Mouse (Mus musculus) kidney, postnatal 14 days (tissue): ENCODE data around the gene Lmo4.

Experiments used
- DNase-seq: peaks from one replicate; pipeline ENCODE4 v3.0.0; 2022; ENCODE audit warnings: mixed read lengths

Gene Lmo4

DNA sequence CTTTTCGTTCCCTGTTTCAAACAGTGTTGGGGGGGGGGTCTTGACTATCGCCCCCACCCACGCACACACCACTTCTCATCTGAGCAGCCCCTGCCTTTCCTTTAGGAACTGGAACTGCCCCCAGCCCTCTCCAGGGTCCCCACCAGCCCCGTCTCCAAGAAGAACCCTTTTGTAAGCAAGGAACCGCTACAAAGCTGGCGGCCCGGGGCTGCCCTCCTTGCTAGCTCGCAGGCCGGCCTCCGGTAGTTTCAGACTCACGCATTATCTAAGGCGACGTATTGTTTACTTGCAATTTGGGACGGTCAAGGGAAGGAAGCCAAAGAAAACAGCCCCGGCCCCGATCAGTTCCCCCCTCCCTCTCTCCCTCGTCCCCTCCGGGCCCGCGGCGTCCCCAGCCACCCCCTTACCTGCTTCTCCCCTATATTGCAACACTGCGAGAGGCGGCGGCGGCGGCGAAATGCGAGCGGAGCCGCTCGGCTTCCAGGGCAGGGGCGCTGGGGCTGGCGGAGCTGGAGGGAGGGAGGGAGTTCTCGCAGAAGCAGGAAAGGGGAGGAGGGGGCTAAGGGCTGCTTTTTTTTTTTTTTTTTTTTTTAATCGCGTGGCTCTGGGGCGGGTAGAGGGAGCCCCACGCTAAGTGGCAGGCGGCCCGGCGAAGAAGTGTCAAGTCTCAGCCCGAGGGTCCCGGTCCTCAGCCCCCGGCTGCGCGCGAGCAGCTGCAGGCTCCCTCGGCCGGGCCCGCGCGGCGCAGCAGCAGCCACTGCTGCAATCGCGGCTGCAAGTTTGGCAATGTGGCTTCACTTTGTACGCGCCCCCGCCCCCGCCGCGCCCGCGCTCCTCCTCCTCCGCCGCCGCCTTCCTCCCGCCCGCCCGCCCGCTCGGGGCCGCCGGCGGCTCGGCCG, at the start of gene Lmo4:
Gene Lmo4, minus strand, starts transcription at position 808 of the 899 bp plus-strand sequence.
- DNase-seq: peak; percentile 93

- DNase-seq: no peak
Measured at GRCm38 (mm10) chr3:144254281-144254680, 49.3 kb upstream of the Lmo4 start.

DNA sequence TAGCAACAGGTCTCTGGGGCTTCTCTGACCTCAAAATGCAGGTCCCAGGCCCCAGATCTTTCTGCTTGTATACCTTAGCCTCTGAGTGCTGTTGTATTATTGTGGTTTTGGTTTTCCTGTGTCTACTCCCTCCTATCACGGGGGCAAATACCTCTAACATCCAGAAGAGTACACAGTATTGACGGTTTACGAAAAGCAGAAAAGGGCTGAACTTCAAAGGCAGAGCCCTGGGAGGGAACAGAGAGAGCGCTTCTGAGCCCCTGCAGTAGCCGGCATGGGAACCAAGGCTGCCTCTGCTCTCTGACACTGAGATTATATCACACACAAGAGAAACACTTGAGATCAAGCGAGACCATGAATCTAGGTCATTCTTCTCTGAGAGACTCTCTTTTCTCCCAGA, 48.0 kb upstream of the Lmo4 start:
- no peak for DNase-seq

DNA sequence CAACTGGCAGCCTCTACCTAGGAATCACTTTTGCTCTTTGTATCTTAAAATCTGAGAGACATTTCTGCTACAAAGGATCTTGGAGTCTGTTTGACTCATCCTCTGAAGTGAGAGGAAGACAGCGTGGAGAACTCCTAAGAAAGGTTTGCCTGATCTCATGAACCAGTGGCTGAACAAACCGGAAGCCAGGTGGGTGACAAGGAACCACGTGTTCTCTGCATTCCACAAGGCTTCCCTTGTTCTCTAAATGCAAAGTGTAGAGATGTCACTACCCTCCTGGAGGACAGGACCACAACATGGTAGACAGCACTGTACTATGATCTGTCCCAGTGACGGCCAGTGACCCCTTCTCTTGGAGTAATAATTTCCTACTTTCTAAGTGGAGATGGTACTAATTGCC, 47.1 kb upstream of the Lmo4 start:
- DNase-seq: no peak

- peak; percentile 79 for DNase-seq
Measured at GRCm38 (mm10) chr3:144242025-144242673, 37.1 kb upstream of the Lmo4 start.

- DNase-seq: no peak
Measured at GRCm38 (mm10) chr3:144241161-144241560, 36.1 kb upstream of the Lmo4 start.

GRCm38 (mm10) chr3:144238482-144238881, 33.5 kb upstream of the Lmo4 start:
- no peak for DNase-seq

GRCm38 (mm10) chr3:144232347-144233008, 27.5 kb upstream of the Lmo4 start:
- DNase-seq: no peak

- no peak for DNase-seq
Measured at GRCm38 (mm10) chr3:144231931-144232330, 26.9 kb upstream of the Lmo4 start.

DNA sequence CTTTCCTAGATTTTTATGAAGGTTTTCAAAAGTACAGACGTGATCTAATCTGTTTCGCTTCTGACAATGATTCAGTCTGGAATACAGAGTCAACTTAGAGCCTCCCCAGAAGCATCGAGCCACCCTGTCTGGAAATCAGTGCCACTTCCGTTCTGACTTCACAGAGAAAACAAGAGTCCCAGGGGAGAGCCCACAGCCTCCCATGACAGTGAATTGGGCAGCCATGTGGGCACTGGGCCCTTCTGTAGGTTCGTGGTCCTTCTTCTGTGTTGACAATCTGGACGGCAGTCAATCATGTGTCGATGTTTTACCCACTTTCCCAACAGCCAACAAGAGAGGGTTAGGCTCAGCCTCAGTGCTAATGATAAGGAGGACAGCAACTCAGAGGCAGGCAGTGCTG, 26.4 kb upstream of the Lmo4 start:
- DNase-seq: no peak

DNA sequence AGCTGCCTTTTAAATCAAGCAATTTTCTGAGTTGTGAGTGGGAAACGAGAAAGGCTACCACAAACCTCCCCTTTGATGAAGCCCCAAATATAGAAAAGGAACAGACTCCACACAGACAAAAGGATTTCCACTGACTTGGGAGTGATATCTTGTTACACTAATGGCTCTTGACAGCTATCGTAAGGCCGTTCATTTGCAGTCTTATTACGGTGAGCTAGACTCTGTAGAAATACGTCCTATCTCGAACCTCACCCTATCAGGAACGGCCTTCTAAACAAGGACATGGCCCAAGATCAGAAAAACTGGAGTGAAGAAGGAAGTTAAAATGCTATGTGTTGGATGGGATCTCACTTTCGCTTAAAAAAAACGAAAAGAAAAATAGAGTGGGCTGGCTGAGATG, 25.0 kb upstream of the Lmo4 start:
- DNase-seq: no peak

DNA sequence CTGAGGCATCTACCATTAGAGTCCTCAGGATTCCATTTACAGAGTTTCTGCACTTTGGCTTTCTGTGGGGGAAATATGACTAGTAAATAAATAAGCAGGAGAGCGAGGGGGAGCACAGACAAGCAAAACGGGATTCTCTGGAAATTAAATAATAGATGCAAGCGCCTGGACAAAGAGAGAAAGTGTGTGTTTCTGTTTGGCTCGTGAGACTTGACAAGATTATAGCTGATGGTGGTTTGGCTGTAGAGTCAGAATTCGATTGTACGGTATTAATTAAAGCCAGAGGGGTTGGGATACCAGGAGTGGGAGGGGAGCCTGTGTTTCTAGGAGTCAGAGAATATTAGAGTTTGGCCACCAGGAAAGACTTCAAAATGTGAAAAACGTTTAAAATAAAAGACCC, 24.3 kb upstream of the Lmo4 start:
- no peak for DNase-seq

GRCm38 (mm10) chr3:144225456-144226240, 20.6 kb upstream of the Lmo4 start:
- no peak for DNase-seq

DNA sequence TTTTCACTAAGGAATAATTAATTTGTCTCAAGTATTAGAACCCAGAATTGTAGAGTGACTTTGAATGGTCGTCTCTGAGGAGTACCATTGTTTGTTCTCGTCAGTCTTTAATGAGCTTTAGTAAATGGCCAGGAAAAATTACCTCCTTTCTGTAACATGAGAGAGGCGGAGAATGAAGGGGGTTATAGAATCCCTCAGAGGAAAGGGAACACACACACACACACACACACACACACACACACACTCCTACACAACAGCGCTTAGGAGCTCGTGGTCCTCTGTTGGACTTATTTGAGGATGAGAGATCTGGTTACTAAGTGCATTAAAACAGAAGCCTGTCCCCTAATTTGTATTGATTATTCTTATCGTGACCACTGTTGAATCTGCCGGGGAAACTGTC, 19.6 kb upstream of the Lmo4 start:
- no peak for DNase-seq

GRCm38 (mm10) chr3:144223377-144224105, 18.5 kb upstream of the Lmo4 start:
- DNase-seq: no peak

- no peak for DNase-seq
Measured at GRCm38 (mm10) chr3:144222381-144222780, 17.4 kb upstream of the Lmo4 start.

DNA sequence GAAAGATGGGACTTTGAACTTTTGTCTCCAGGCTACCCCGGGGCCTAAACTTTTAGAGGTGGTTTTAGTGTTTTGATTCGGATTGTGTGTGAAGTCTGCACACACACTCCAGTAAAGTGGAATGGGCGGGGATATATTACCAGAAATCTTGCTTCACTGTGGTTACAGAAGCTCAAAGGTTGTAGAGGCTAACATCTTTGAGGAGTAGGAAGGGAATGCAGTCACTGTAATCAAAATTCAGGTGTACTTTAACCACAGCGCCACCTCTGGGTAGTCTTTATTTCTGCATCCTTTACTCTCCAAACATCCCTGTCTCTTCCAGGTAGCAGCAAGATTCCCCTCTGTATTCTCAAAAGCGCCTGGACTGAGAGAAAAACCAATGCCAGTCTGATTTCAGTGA, 2.5 kb upstream of the Lmo4 start:
- peak; percentile 73 for DNase-seq

GRCm38 (mm10) chr3:144206942-144207341, 1.9 kb upstream of the Lmo4 start:
- no peak for DNase-seq

GRCm38 (mm10) chr3:144206261-144206660, 1.2 kb upstream of the Lmo4 start:
- DNase-seq: no peak

GRCm38 (mm10) chr3:144205351-144206153, 532 bp upstream of the Lmo4 start:
- peak; percentile 97 for DNase-seq

GRCm38 (mm10) chr3:144203988-144204412, 1.0 kb downstream of the Lmo4 start:
- DNase-seq: no peak
